Mouse (Mus musculus): ENCODE results near the gene Pkig. TPM values are rescaled to one million over a fixed set of nuclear protein-coding genes. Genes with fewer than 3 reads are reported as not detected.
"Not testable (repeated sequence)": the region's sequence is repeated elsewhere in the genome, so short reads cannot be mapped to it uniquely, and the experiment has no call there.

Pkig gene
- polyA plus RNA-seq, 1 experiment from 2014 or later: 165 TPM

GRCm38 (mm10) chr2:163617232-163617863 is 40.8 kb upstream of the Pkig start:
- no peaks in the 10 kb centered on the region for H3K4me1 ChIP-seq (ENCODE audit: control insufficient read depth, insufficient read depth, low read length)
- DNase-seq (ENCODE audit: low spot score) (no peak), ATAC-seq (ENCODE audit: low read depth) (no peak)
- no peaks in the 10 kb centered on the region for H3K9me3 ChIP-seq (ENCODE audit: control insufficient read depth, low read length)
- H3K27me3 ChIP-seq (replicated peaks; ENCODE audit: control insufficient read depth, insufficient read depth, low read length): no peaks in the 10 kb centered on the region
- WGBS: 76% methylated on average over 3 of the region's 3 CpGs
- H3K27ac ChIP-seq (replicated peaks; ENCODE audit: low read depth, low read length): no peak overlapping the region
- no peak overlapping the region for H3K9ac ChIP-seq (ENCODE audit: low read depth, low read length)
- no peak overlapping the region for H3K4me2 ChIP-seq (ENCODE audit: low read depth, low read length)
- no peak overlapping the region for H3K4me3 ChIP-seq (ENCODE audit: low read depth, low read length)
- H3K36me3 ChIP-seq (ENCODE audit: control insufficient read depth, insufficient read depth, low read length): peaks cover 92% of the 10 kb centered on the region

DNA sequence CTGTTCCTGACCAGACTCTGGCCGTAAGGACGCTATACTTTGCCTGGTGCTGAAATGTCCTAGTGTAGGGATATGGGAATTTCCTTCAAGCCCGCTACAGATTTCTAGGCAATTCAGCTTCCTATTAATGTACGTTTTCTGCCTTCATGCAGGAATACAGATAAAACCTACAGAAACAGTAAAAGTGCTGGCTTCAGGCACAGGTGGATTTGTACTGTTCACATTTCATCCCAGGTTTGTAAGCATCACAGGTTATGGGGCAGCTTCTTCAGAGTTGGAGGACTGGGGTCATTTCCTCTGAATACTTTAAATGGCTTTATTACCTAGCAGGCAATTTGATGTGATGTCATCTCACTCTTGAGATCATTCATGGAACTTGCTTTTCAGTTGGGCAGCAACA is 40.3 kb upstream of the Pkig start:
- H3K4me1 ChIP-seq (ENCODE audit: control insufficient read depth, insufficient read depth, low read length): no peaks in the 10 kb centered on the region
- DNase-seq (ENCODE audit: low spot score) (no peak), ATAC-seq (ENCODE audit: low read depth) (no peak)
- no peak overlapping the region for H3K9ac ChIP-seq (ENCODE audit: low read depth, low read length)
- H3K27me3 ChIP-seq (replicated peaks; ENCODE audit: control insufficient read depth, insufficient read depth, low read length): no peaks in the 10 kb centered on the region
- no peaks in the 10 kb centered on the region for H3K9me3 ChIP-seq (ENCODE audit: control insufficient read depth, low read length)
- H3K27ac ChIP-seq (replicated peaks; ENCODE audit: low read depth, low read length): no peak overlapping the region
- no peak overlapping the region for H3K4me3 ChIP-seq (ENCODE audit: low read depth, low read length)
- WGBS: 90% methylated on average over 4 of the region's 4 CpGs
- no peak overlapping the region for H3K4me2 ChIP-seq (ENCODE audit: low read depth, low read length)
- peaks cover 91% of the 10 kb centered on the region for H3K36me3 ChIP-seq (ENCODE audit: control insufficient read depth, insufficient read depth, low read length)

GRCm38 (mm10) chr2:163620451-163620850 is 37.7 kb upstream of the Pkig start:
- peak; percentile 53 for DNase-seq (ENCODE audit: low spot score)
- H3K4me2 ChIP-seq (ENCODE audit: low read depth, low read length): no peak overlapping the region
- 78% methylated on average over 8 of the region's 8 CpGs for WGBS
- no peaks in the 10 kb centered on the region for H3K4me1 ChIP-seq (ENCODE audit: control insufficient read depth, insufficient read depth, low read length)
- peaks cover 87% of the 10 kb centered on the region for H3K36me3 ChIP-seq (ENCODE audit: control insufficient read depth, insufficient read depth, low read length)
- no peaks in the 10 kb centered on the region for H3K9me3 ChIP-seq (ENCODE audit: control insufficient read depth, low read length)
- ATAC-seq (ENCODE audit: low read depth): peak; percentile 56; the same call in 1 of the 2 replicates
- H3K9ac ChIP-seq (ENCODE audit: low read depth, low read length): no peak overlapping the region
- no peak overlapping the region for H3K4me3 ChIP-seq (ENCODE audit: low read depth, low read length)
- no peak overlapping the region for H3K27ac ChIP-seq (replicated peaks; ENCODE audit: low read depth, low read length)
- no peaks in the 10 kb centered on the region for H3K27me3 ChIP-seq (replicated peaks; ENCODE audit: control insufficient read depth, insufficient read depth, low read length)

- not testable (repeated sequence) for H3K27ac ChIP-seq (replicated peaks; ENCODE audit: low read depth, low read length); H3K9ac ChIP-seq (ENCODE audit: low read depth, low read length); H3K4me2 ChIP-seq (ENCODE audit: low read depth, low read length); H3K4me3 ChIP-seq (ENCODE audit: low read depth, low read length); H3K9me3 ChIP-seq (ENCODE audit: control insufficient read depth, low read length); DNase-seq (ENCODE audit: low spot score); H3K4me1 ChIP-seq (ENCODE audit: control insufficient read depth, insufficient read depth, low read length); ATAC-seq (ENCODE audit: low read depth); H3K27me3 ChIP-seq (replicated peaks; ENCODE audit: control insufficient read depth, insufficient read depth, low read length)
- 91% methylated on average over 3 of the region's 3 CpGs for WGBS
- peaks cover 87% of the 10 kb centered on the region for H3K36me3 ChIP-seq (ENCODE audit: control insufficient read depth, insufficient read depth, low read length)
Measured at GRCm38 (mm10) chr2:163621401-163621800, 36.8 kb upstream of the Pkig start.

- Histone ChIP-seq H3K27ac (replicated peaks; ENCODE audit: low read depth, low read length) (no peak overlapping the region), H3K9ac (ENCODE audit: low read depth, low read length) (no peak overlapping the region), H3K9me3 (ENCODE audit: control insufficient read depth, low read length) (no peaks in the 10 kb centered on the region), H3K4me3 (ENCODE audit: low read depth, low read length) (no peak overlapping the region), H3K4me2 (ENCODE audit: low read depth, low read length) (no peak overlapping the region), H3K4me1 (ENCODE audit: control insufficient read depth, insufficient read depth, low read length) (no peaks in the 10 kb centered on the region), H3K36me3 (ENCODE audit: control insufficient read depth, insufficient read depth, low read length) (peaks cover 91% of the 10 kb centered on the region), H3K27me3 (replicated peaks; ENCODE audit: control insufficient read depth, insufficient read depth, low read length) (no peaks in the 10 kb centered on the region)
- no peak for DNase-seq (ENCODE audit: low spot score)
- 95% methylated on average over 4 of the region's 4 CpGs for WGBS
- no peak for ATAC-seq (ENCODE audit: low read depth)
Measured at GRCm38 (mm10) chr2:163631223-163631622, 27.0 kb upstream of the Pkig start.

DNA sequence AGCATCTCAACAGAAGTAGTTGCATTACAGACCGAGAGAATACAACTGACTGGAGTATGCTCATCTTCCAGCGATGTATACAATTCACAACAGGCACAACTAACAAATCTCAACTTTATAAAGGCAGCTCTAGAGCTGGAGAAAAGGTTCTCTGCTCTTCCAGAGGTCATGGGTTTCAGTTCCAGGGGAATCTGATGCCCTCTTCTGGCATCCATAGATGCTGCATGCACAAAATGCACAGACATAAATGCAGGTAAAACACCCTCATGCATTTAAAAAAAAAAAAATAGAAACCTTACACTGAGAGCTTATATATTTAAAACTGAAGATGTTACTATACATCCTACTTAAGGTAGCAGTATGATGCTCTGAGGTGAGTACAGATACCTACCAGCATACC is 26.5 kb upstream of the Pkig start:
- H3K4me3 ChIP-seq (ENCODE audit: low read depth, low read length): no peak overlapping the region
- WGBS: 95% methylated on average over 2 of the region's 2 CpGs
- H3K9ac ChIP-seq (ENCODE audit: low read depth, low read length): no peak overlapping the region
- H3K27ac ChIP-seq (replicated peaks; ENCODE audit: low read depth, low read length): no peak overlapping the region
- H3K27me3 ChIP-seq (replicated peaks; ENCODE audit: control insufficient read depth, insufficient read depth, low read length): no peaks in the 10 kb centered on the region
- H3K9me3 ChIP-seq (ENCODE audit: control insufficient read depth, low read length): no peaks in the 10 kb centered on the region
- no peaks in the 10 kb centered on the region for H3K4me1 ChIP-seq (ENCODE audit: control insufficient read depth, insufficient read depth, low read length)
- H3K36me3 ChIP-seq (ENCODE audit: control insufficient read depth, insufficient read depth, low read length): peaks cover 90% of the 10 kb centered on the region
- no peak overlapping the region for H3K4me2 ChIP-seq (ENCODE audit: low read depth, low read length)
- DNase-seq (ENCODE audit: low spot score) (no peak), ATAC-seq (ENCODE audit: low read depth) (no peak)

- H3K36me3 ChIP-seq (ENCODE audit: control insufficient read depth, insufficient read depth, low read length): peaks cover 73% of the 10 kb centered on the region
- no peak overlapping the region for H3K9ac ChIP-seq (ENCODE audit: low read depth, low read length)
- no peak overlapping the region for H3K27ac ChIP-seq (replicated peaks; ENCODE audit: low read depth, low read length)
- H3K4me3 ChIP-seq (ENCODE audit: low read depth, low read length): no peak overlapping the region
- no peaks in the 10 kb centered on the region for H3K4me1 ChIP-seq (ENCODE audit: control insufficient read depth, insufficient read depth, low read length)
- no peaks in the 10 kb centered on the region for H3K9me3 ChIP-seq (ENCODE audit: control insufficient read depth, low read length)
- 87% methylated on average over 2 of the region's 2 CpGs for WGBS
- no peak overlapping the region for H3K4me2 ChIP-seq (ENCODE audit: low read depth, low read length)
- ATAC-seq (ENCODE audit: low read depth) (no peak), DNase-seq (ENCODE audit: low spot score) (no peak)
- no peaks in the 10 kb centered on the region for H3K27me3 ChIP-seq (replicated peaks; ENCODE audit: control insufficient read depth, insufficient read depth, low read length)
Measured at GRCm38 (mm10) chr2:163634211-163634610, 24.0 kb upstream of the Pkig start.

DNA sequence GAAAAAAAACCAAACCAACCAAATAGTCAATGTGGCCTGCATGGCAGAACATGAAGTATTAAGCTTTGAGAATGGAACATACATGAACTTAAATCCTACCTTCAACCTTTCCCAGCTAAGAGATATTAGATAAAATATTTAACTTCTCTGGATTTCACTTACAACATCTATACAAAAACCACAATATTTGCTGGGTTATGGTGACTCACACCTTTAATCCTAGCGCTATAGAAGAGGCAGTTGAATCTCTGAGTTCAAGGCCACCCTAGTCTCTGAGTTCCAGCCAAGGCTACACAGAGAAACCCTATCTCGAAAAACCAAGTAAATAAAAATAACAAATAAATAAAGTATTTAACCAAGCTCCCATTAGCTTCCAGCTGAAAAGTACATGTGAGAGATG is 22.1 kb upstream of the Pkig start:
- 88% methylated on average over 2 of the region's 2 CpGs for WGBS
- Histone ChIP-seq H3K4me2 (ENCODE audit: low read depth, low read length) (no peak overlapping the region), H3K27ac (replicated peaks; ENCODE audit: low read depth, low read length) (no peak overlapping the region), H3K9ac (ENCODE audit: low read depth, low read length) (no peak overlapping the region), H3K27me3 (replicated peaks; ENCODE audit: control insufficient read depth, insufficient read depth, low read length) (no peaks in the 10 kb centered on the region), H3K4me1 (ENCODE audit: control insufficient read depth, insufficient read depth, low read length) (no peaks in the 10 kb centered on the region), H3K36me3 (ENCODE audit: control insufficient read depth, insufficient read depth, low read length) (peaks cover 61% of the 10 kb centered on the region), H3K9me3 (ENCODE audit: control insufficient read depth, low read length) (no peaks in the 10 kb centered on the region), H3K4me3 (ENCODE audit: low read depth, low read length) (no peak overlapping the region)
- DNase-seq (ENCODE audit: low spot score) (no peak), ATAC-seq (ENCODE audit: low read depth) (no peak)

- Histone ChIP-seq H3K4me3 (ENCODE audit: low read depth, low read length) (no peak overlapping the region), H3K36me3 (ENCODE audit: control insufficient read depth, insufficient read depth, low read length) (peaks cover 46% of the 10 kb centered on the region), H3K4me2 (ENCODE audit: low read depth, low read length) (no peak overlapping the region), H3K4me1 (ENCODE audit: control insufficient read depth, insufficient read depth, low read length) (no peaks in the 10 kb centered on the region), H3K27ac (replicated peaks; ENCODE audit: low read depth, low read length) (no peak overlapping the region), H3K27me3 (replicated peaks; ENCODE audit: control insufficient read depth, insufficient read depth, low read length) (no peaks in the 10 kb centered on the region), H3K9ac (ENCODE audit: low read depth, low read length) (no peak overlapping the region), H3K9me3 (ENCODE audit: control insufficient read depth, low read length) (no peaks in the 10 kb centered on the region)
- no peak for ATAC-seq (ENCODE audit: low read depth)
- DNase-seq (ENCODE audit: low spot score): no peak
- 58% methylated on average over 5 of the region's 5 CpGs for WGBS
Measured at GRCm38 (mm10) chr2:163637655-163638266, 20.4 kb upstream of the Pkig start.

Data from embryonic facial prominence, embryonic 14.5 days (tissue).